Mouse (Mus musculus): ENCODE results near the gene Macrod2. TPM values are rescaled to one million over a fixed set of nuclear protein-coding genes. Genes with fewer than 3 reads are reported as not detected.

The Macrod2 gene
- total RNA-seq, 2 experiments from 2014 or later = 14.0 to 18.0 TPM

GRCm38 (mm10) chr2:140549286-140549685 lies 154.2 kb downstream of the Macrod2 start:
- intact Hi-C loops (cut with DNase I) = no loop called here
- DNase-seq = no peak

GRCm38 (mm10) chr2:140561426-140561825 lies 166.3 kb downstream of the Macrod2 start:
- intact Hi-C loops (cut with DNase I) = no loop called here
- DNase-seq = no peak

GRCm38 (mm10) chr2:140570874-140571273 lies 175.8 kb downstream of the Macrod2 start:
- intact Hi-C loops (cut with DNase I) = no loop called here
- no peak for DNase-seq

- intact Hi-C loops (cut with DNase I) = no loop called here
- no peak for DNase-seq
These were observed 197.6 kb downstream of the Macrod2 start for GRCm38 (mm10) chr2:140592537-140593261.

GRCm38 (mm10) chr2:140596906-140597305 lies 201.8 kb downstream of the Macrod2 start:
- intact Hi-C loops (cut with DNase I) = no loop called here
- DNase-seq = no peak

GRCm38 (mm10) chr2:140615451-140615850 lies 220.3 kb downstream of the Macrod2 start:
- DNase-seq = no peak

GRCm38 (mm10) chr2:140621730-140622337 lies 226.7 kb downstream of the Macrod2 start:
- intact Hi-C loops (cut with DNase I) = no loop called here
- no peak for DNase-seq

More at GRCm38 (mm10) chr2:140615451-140615850, 220.3 kb downstream of the Macrod2 start:
- intact Hi-C loops (cut with DNase I) = no loop called here

GRCm38 (mm10) chr2:140653481-140653880 lies 258.4 kb downstream of the Macrod2 start:
- no peak for DNase-seq
- intact Hi-C loops (cut with DNase I) = no loop called here

- intact Hi-C loops (cut with DNase I) = no loop called here
- no peak for DNase-seq
These were observed 258.9 kb downstream of the Macrod2 start for GRCm38 (mm10) chr2:140653978-140654377.

GRCm38 (mm10) chr2:140662673-140663072 lies 267.6 kb downstream of the Macrod2 start:
- intact Hi-C loops (cut with DNase I) = no loop called here
- no peak for DNase-seq

GRCm38 (mm10) chr2:140664381-140664780 lies 269.3 kb downstream of the Macrod2 start:
- DNase-seq = no peak
- intact Hi-C loops (cut with DNase I) = no loop called here

GRCm38 (mm10) chr2:140666846-140667245 lies 271.7 kb downstream of the Macrod2 start:
- intact Hi-C loops (cut with DNase I) = no loop called here

GRCm38 (mm10) chr2:140667261-140668047 lies 272.3 kb downstream of the Macrod2 start:
- DNase-seq = no peak
- intact Hi-C loops (cut with DNase I) = no loop called here

More at GRCm38 (mm10) chr2:140666846-140667245, 271.7 kb downstream of the Macrod2 start:
- no peak for DNase-seq

GRCm38 (mm10) chr2:140668311-140668710 lies 273.2 kb downstream of the Macrod2 start:
- peak in 1 of 2 experiments; percentile 23 for DNase-seq
- intact Hi-C loops (cut with DNase I) = no loop called here

- intact Hi-C loops (cut with DNase I) = no loop called here
These were observed 274.0 kb downstream of the Macrod2 start for GRCm38 (mm10) chr2:140669081-140669480.

GRCm38 (mm10) chr2:140669786-140670185 lies 274.7 kb downstream of the Macrod2 start:
- intact Hi-C loops (cut with DNase I) = no loop called here
- no peak for DNase-seq

More at GRCm38 (mm10) chr2:140669081-140669480, 274.0 kb downstream of the Macrod2 start:
- no peak for DNase-seq

GRCm38 (mm10) chr2:140670457-140670856 lies 275.3 kb downstream of the Macrod2 start:
- intact Hi-C loops (cut with DNase I) = no loop called here
- peak in 1 of 2 experiments; percentile 18 for DNase-seq

GRCm38 (mm10) chr2:140670963-140671702 lies 276.0 kb downstream of the Macrod2 start, which contains the start of gene Flrt3:
Gene Flrt3, minus strand, starts transcription at chr2:140671469.
- intact Hi-C loops (cut with DNase I) = no loop called here
- peak; percentile 49 to 70 for DNase-seq

- intact Hi-C loops (cut with DNase I) = no loop called here
- no peak for DNase-seq
These were observed 278.4 kb downstream of the Macrod2 start for GRCm38 (mm10) chr2:140673466-140673865.

GRCm38 (mm10) chr2:140676728-140677127 lies 281.6 kb downstream of the Macrod2 start:
- DNase-seq = no peak
- intact Hi-C loops (cut with DNase I) = no loop called here

All from gastrocnemius, postnatal 36 days (tissue).